Mouse (Mus musculus): ENCODE data around the gene Jpt2.

- TF ChIP-seq GATA1 (IDR thresholded peaks at IDR 0.05; ENCODE audit: borderline replicate concordance, low read length), result no peak
- no peak for TF ChIP-seq FLI1 (IDR thresholded peaks at IDR 0.05; ENCODE audit: low read length)
Measured at GRCm38 (mm10) chr17:24923246-24923645, 37.2 kb downstream of the Jpt2 start.
